Mouse (Mus musculus): ENCODE measurements at regions not wholly inside any gene's neighbourhood (a gene's known extent, or its start where the extent isn't known, plus 50 kb on each side); places are given as distances from the start of the nearest gene placed in this dataset.

- TF ChIP-seq TBP (conservative IDR thresholded peaks at IDR 0.05; ENCODE audit: low read depth, low read length) (no peak), RCOR1 (conservative IDR thresholded peaks at IDR 0.05; ENCODE audit: low read depth, low read length) (no peak), ZNF384 (IDR thresholded peaks at IDR 0.05; ENCODE audit: low read depth, low read length) (no peak), USF1 (IDR thresholded peaks at IDR 0.05; ENCODE audit: low read depth, low read length) (no peak), NELFE (IDR thresholded peaks at IDR 0.05; ENCODE audit: low read depth, low read length) (no peak), ZC3H11A (IDR thresholded peaks at IDR 0.05; ENCODE audit: low read depth, low read length) (no peak), SMC3 (IDR thresholded peaks at IDR 0.05; ENCODE audit: low read depth, low read length) (no peak), E2F4 (IDR thresholded peaks at IDR 0.05; ENCODE audit: insufficient replicate concordance, low read depth, low read length) (no peak), MAFK (IDR thresholded peaks at IDR 0.05; ENCODE audit: insufficient replicate concordance, low read length) (no peak)
These were observed 108.5 kb upstream of the N6amt1 start for GRCm38 (mm10) chr16:87245441-87245840.

Data from CH12.LX (cell line).